Mouse (Mus musculus) left cerebral cortex, postnatal 10 days (tissue): ENCODE measurements around the gene Yaf2. TPM values are rescaled to one million over a fixed set of nuclear protein-coding genes. Genes with fewer than 3 reads are reported as not detected.

Experiments
- DNase-seq, 2 experiments: peaks; one replicate each; pipeline ENCODE4 v3.0.0; 2021 to 2022; ENCODE audit warnings: low spot score in 2 of 2, mixed read lengths in 1 of 2; ENCODE audit errors: extremely low spot score in 1 of 2
- intact Hi-C: fragments of 180-260 bp; cut with DNase I; formaldehyde crosslinking; loops from one replicate; pipeline ENCODE4 v1.15.1; 2025
- total RNA-seq, 2 experiments: library from RNA; stranded (reverse); gene quantifications; 2 replicates each; pipeline ENCODE4 v1.2.3; 2021

Yaf2 gene
- total RNA-seq, 2 experiments from 2014 or later: 97.5 to 98.5 TPM

GRCm38 (mm10) chr15:93298197-93298596 is 38.5 kb downstream of the Yaf2 start:
- DNase-seq: no peak
- intact Hi-C loops: no loop called here

GRCm38 (mm10) chr15:93294483-93294882 is 42.3 kb downstream of the Yaf2 start:
- intact Hi-C loops: no loop called here
- no peak for DNase-seq

- DNase-seq: no peak
- intact Hi-C loops: no loop called here
Observed at GRCm38 (mm10) chr15:93288321-93288720, 48.4 kb downstream of the Yaf2 start.

- intact Hi-C loops: no loop called here
Observed at GRCm38 (mm10) chr15:93287628-93288027, 49.1 kb downstream of the Yaf2 start.

GRCm38 (mm10) chr15:93285244-93285643 is 51.5 kb downstream of the Yaf2 start:
- DNase-seq: no peak
- intact Hi-C loops: no loop called here

More at GRCm38 (mm10) chr15:93287628-93288027, 49.1 kb downstream of the Yaf2 start:
- DNase-seq: no peak

- intact Hi-C loops: no loop called here
Observed at GRCm38 (mm10) chr15:93284326-93284725, 52.4 kb downstream of the Yaf2 start.

GRCm38 (mm10) chr15:93283349-93283748 is 53.4 kb downstream of the Yaf2 start:
- intact Hi-C loops: no loop called here
- DNase-seq: no peak

More at GRCm38 (mm10) chr15:93284326-93284725, 52.4 kb downstream of the Yaf2 start:
- DNase-seq: no peak

- no peak for DNase-seq
- intact Hi-C loops: loop anchor here (5.0 kb wide), 1 partner anchor 61 kb away; the partner anchor contains the start of gene Yaf2
Observed at GRCm38 (mm10) chr15:93276276-93276675, 60.5 kb downstream of the Yaf2 start.

GRCm38 (mm10) chr15:93275623-93276022 is 61.1 kb downstream of the Yaf2 start:
- DNase-seq: peak in 1 of 2 experiments; percentile 45
- intact Hi-C loops: loop anchor here (5.0 kb wide), 1 partner anchor 62 kb away; the partner anchor contains the start of gene Yaf2

GRCm38 (mm10) chr15:93274679-93275583 is 61.8 kb downstream of the Yaf2 start, which contains the start of gene Gxylt1:
TSS of gene Gxylt1 (minus strand) at chr15:93275179.
- DNase-seq: peak; percentile 98 to 99
- intact Hi-C loops: loop anchor here (5.0 kb wide), 1 partner anchor 62 kb away; the partner anchor contains the start of gene Yaf2

- intact Hi-C loops: no loop called here
- no peak for DNase-seq
Observed at GRCm38 (mm10) chr15:93273788-93274678, 62.7 kb downstream of the Yaf2 start.

- no peak for DNase-seq
- intact Hi-C loops: no loop called here
Observed at GRCm38 (mm10) chr15:93272948-93273347, 63.8 kb downstream of the Yaf2 start.

GRCm38 (mm10) chr15:93270289-93270855 is 66.4 kb downstream of the Yaf2 start:
- no peak for DNase-seq
- intact Hi-C loops: no loop called here

GRCm38 (mm10) chr15:93269572-93269971 is 67.2 kb downstream of the Yaf2 start:
- intact Hi-C loops: loop anchor here (5.0 to 10.0 kb wide), 2 partner anchors 303 to 945 kb away; no protein-coding TSS in a partner anchor
- DNase-seq: no peak

GRCm38 (mm10) chr15:93268001-93268400 is 68.7 kb downstream of the Yaf2 start:
- DNase-seq: no peak
- intact Hi-C loops: loop anchor here (5.0 to 10.0 kb wide), 2 partner anchors 304 to 947 kb away; no protein-coding TSS in a partner anchor

- intact Hi-C loops: loop anchor here (5.0 to 10.0 kb wide), 2 partner anchors 305 to 947 kb away; no protein-coding TSS in a partner anchor
- DNase-seq: no peak
Observed at GRCm38 (mm10) chr15:93267479-93267878, 69.3 kb downstream of the Yaf2 start.

- intact Hi-C loops: loop anchor here (5.0 to 10.0 kb wide), 2 partner anchors 306 to 948 kb away; no protein-coding TSS in a partner anchor
- DNase-seq: no peak
Observed at GRCm38 (mm10) chr15:93266361-93266760, 70.4 kb downstream of the Yaf2 start.

GRCm38 (mm10) chr15:93265728-93266127 is 71.0 kb downstream of the Yaf2 start:
- DNase-seq: peak; percentile 49 to 59
- intact Hi-C loops: loop anchor here (5.0 to 10.0 kb wide), 2 partner anchors 307 to 949 kb away; no protein-coding TSS in a partner anchor
